In genomic region chr4:155397511-155398221, GRCm38 (mm10) we compare ENCODE assay signal across 7 mouse cellular contexts. TPM values are rescaled to one million over a fixed set of nuclear protein-coding genes. Genes with fewer than 3 reads are reported as not detected.
A peak's percentile ranks its signal among the peaks of the same experiment; 100 is the strongest.
DNase-seq lines count a peak whose midpoint lies in the region; ATAC-seq and TF ChIP-seq lines count a peak whose summit lies in the region.

TSS of gene Gabrd (minus strand) at chr4:155398112.

- H3K27ac ChIP-seq in cerebellum, adult 2 months (ENCODE audit: insufficient read depth, low read length), result peak within 1 kb of the TSS; percentile 85
- no peak within 1 kb of the TSS for H3K27ac ChIP-seq in limb, embryonic 11.5 days (replicated peaks; ENCODE audit: low read depth, low read length)
- H3K27ac ChIP-seq in midbrain, embryonic 13.5 days, result no peak within 1 kb of the TSS
- H3K27ac ChIP-seq in testis, adult 2 months (ENCODE audit: control insufficient read depth, insufficient read depth, low read depth, low read length), result no peak within 1 kb of the TSS

- TF ChIP-seq POLR2A in cerebellum, adult 2 months (IDR thresholded peaks at IDR 0.05; ENCODE audit: borderline replicate concordance, insufficient read depth, low read length), result peak; percentile 88
- TF ChIP-seq POLR2A in testis, adult 2 months (IDR thresholded peaks at IDR 0.05; ENCODE audit: control insufficient read depth, low read depth, low read length), result no peak

- no peaks in the 10 kb centered on the region for H3K9me3 ChIP-seq in limb, embryonic 11.5 days (ENCODE audit: control insufficient read depth, low read length)
- no peaks in the 10 kb centered on the region for H3K9me3 ChIP-seq in midbrain, embryonic 13.5 days

- TF ChIP-seq CTCF in cerebellum, adult 2 months (IDR thresholded peaks at IDR 0.05; ENCODE audit: borderline replicate concordance, insufficient read depth, low read depth, low read length), result no peak
- no peak for TF ChIP-seq CTCF in testis, adult 2 months (IDR thresholded peaks at IDR 0.05; ENCODE audit: control insufficient read depth, insufficient read depth, insufficient replicate concordance, low read depth, low read length)

- WGBS in cerebellum, adult 2 months, result 1% methylated on average over 50 of the region's 57 CpGs
- under 1% methylated on average over 53 of the region's 57 CpGs for WGBS in limb, embryonic 11.5 days
- WGBS in midbrain, embryonic 13.5 days, result 2% methylated on average over 51 of the region's 57 CpGs

- H3K27me3 ChIP-seq in cerebellum, adult 2 months (ENCODE audit: control insufficient read depth, insufficient read depth, low read length), result no peaks in the 10 kb centered on the region
- H3K27me3 ChIP-seq in limb, embryonic 11.5 days (ENCODE audit: control insufficient read depth, insufficient read depth, low read length), result peaks cover 21% of the 10 kb centered on the region
- peaks cover 65% of the 10 kb centered on the region for H3K27me3 ChIP-seq in midbrain, embryonic 13.5 days
- no peaks in the 10 kb centered on the region for H3K27me3 ChIP-seq in testis, adult 2 months (ENCODE audit: control insufficient read depth, insufficient read depth, low read length)

- H3K4me2 ChIP-seq in limb, embryonic 11.5 days (ENCODE audit: low read depth, severe bottlenecking), result peak within 1 kb of the TSS; percentile 60
- peak within 1 kb of the TSS; percentile 67 for H3K4me2 ChIP-seq in midbrain, embryonic 13.5 days (replicated peaks)

- H3K9ac ChIP-seq in limb, embryonic 11.5 days (ENCODE audit: low read length), result no peak within 1 kb of the TSS
- H3K9ac ChIP-seq in midbrain, embryonic 13.5 days (replicated peaks), result peak within 1 kb of the TSS; percentile 49

- H3K4me3 ChIP-seq in cerebellum, adult 2 months (replicated peaks; ENCODE audit: insufficient read depth, low read depth, low read length), result peak within 1 kb of the TSS; percentile 79
- H3K4me3 ChIP-seq in limb, embryonic 11.5 days (ENCODE audit: low read depth, low read length), result peak within 1 kb of the TSS; percentile 28
- H3K4me3 ChIP-seq in midbrain, embryonic 13.5 days (replicated peaks), result peak within 1 kb of the TSS; percentile 43
- peak within 1 kb of the TSS; percentile 56 for H3K4me3 ChIP-seq in testis, adult 2 months (ENCODE audit: control insufficient read depth, low read depth, low read length)

- peak; percentile 55 for DNase-seq in ZHBTc4 (ENCODE audit: low read depth, low spot score)
- DNase-seq in cerebellum, adult 2 months, result peak; percentile 88 to 89
- DNase-seq in frontal cortex, adult 2 months (ENCODE audit: extremely low spot score in 1 of 2, low spot score in 1 of 2), result peak in 1 of 2 experiments; percentile 63
- DNase-seq in induced T-regulatory cell, adult 2 months (ENCODE audit: low read depth), result peak; percentile 36
- peak; percentile 84 for DNase-seq in limb, embryonic 11.5 days (ENCODE audit: low spot score)

- no peak for ATAC-seq in limb, embryonic 11.5 days (ENCODE audit: insufficient number of reproducible peaks, low FRiP score, low TSS enrichment, low read depth)
- peak; percentile 50 for ATAC-seq in midbrain, embryonic 13.5 days

- peaks cover 25% of the 10 kb centered on the region; the same call in 1 of the 2 replicates for H3K4me1 ChIP-seq in cerebellum, adult 2 months (ENCODE audit: control insufficient read depth, insufficient read depth, low read length)
- H3K4me1 ChIP-seq in limb, embryonic 11.5 days (ENCODE audit: control insufficient read depth, insufficient read depth, low read length), result peaks cover 4% of the 10 kb centered on the region
- H3K4me1 ChIP-seq in midbrain, embryonic 13.5 days (replicated peaks), result peaks cover 10% of the 10 kb centered on the region
- peaks cover 11% of the 10 kb centered on the region for H3K4me1 ChIP-seq in testis, adult 2 months (ENCODE audit: control insufficient read depth, insufficient read depth, low read length)

- no peaks in the 10 kb centered on the region for H3K36me3 ChIP-seq in limb, embryonic 11.5 days (ENCODE audit: control insufficient read depth, insufficient read depth, low read length)
- no peaks in the 10 kb centered on the region for H3K36me3 ChIP-seq in midbrain, embryonic 13.5 days
- H3K36me3 ChIP-seq in testis, adult 2 months (ENCODE audit: control insufficient read depth, insufficient read depth, low read length), result no peaks in the 10 kb centered on the region

RNA-seq across cellular contexts. Expression of gene Gabrd, which starts in this region (rescaled TPM):
- 243 and 290 TPM in 2 replicates for polyA plus RNA-seq in cerebellum, adult 2 months (2012; rRNA removed)
- 88.9 and 107 TPM in 2 replicates for polyA plus RNA-seq in frontal cortex, adult 2 months (2012; rRNA removed)
- 0.08 TPM in 1 of 2 replicates, not detected in the other for polyA plus RNA-seq in limb, embryonic 11.5 days (2014; fragmentation: Nextera tagmentation; extraction: Ambion mirVana)
- 0.11 TPM in 1 of 2 replicates, not detected in the other for polyA plus RNA-seq in midbrain, embryonic 13.5 days (2015; fragmentation: Nextera tagmentation; extraction: Ambion mirVana)
- polyA plus RNA-seq in testis, adult 2 months (2012; rRNA removed), result 0.17 and 0.26 TPM in 2 replicates

Comparison
In these comparisons a context has a peak if more than half of its experiments do, and no peak if none do; other contexts are left out.
1. RNA of gene Gabrd (polyA plus RNA-seq): 243 to 290 TPM in cerebellum, adult 2 months and 88.9 to 107 TPM in frontal cortex, adult 2 months; 0.17 to 0.26 TPM in testis, adult 2 months, 0.11 TPM in midbrain, embryonic 13.5 days and 0.08 TPM in limb, embryonic 11.5 days; every median in the first group is over 10 times any median in the second.
2. Peak in DNase-seq, H3K4me3 ChIP-seq and H3K4me2 ChIP-seq in limb, embryonic 11.5 days; RNA of the gene not detected or under 1 TPM.
3. Peak in ATAC-seq, H3K4me3 ChIP-seq, H3K9ac ChIP-seq and H3K4me2 ChIP-seq in midbrain, embryonic 13.5 days; RNA of the gene not detected or under 1 TPM.
4. H3K4me3 ChIP-seq: peak in every context shown above with its lines; median percentile 79 in cerebellum, adult 2 months; 56 in testis, adult 2 months; 43 in midbrain, embryonic 13.5 days; 28 in limb, embryonic 11.5 days.